Mouse (Mus musculus) right cerebral cortex, adult 18-20 months (tissue): ENCODE data around the gene 6030468B19Rik.
A peak's percentile ranks its signal among the peaks of the same experiment; 100 is the strongest.

ENCODE experiments used
- DNase-seq: peaks from one replicate; pipeline ENCODE4 v3.0.0; 2022; ENCODE audit warnings: mixed read lengths

The 6030468B19Rik gene

DNA sequence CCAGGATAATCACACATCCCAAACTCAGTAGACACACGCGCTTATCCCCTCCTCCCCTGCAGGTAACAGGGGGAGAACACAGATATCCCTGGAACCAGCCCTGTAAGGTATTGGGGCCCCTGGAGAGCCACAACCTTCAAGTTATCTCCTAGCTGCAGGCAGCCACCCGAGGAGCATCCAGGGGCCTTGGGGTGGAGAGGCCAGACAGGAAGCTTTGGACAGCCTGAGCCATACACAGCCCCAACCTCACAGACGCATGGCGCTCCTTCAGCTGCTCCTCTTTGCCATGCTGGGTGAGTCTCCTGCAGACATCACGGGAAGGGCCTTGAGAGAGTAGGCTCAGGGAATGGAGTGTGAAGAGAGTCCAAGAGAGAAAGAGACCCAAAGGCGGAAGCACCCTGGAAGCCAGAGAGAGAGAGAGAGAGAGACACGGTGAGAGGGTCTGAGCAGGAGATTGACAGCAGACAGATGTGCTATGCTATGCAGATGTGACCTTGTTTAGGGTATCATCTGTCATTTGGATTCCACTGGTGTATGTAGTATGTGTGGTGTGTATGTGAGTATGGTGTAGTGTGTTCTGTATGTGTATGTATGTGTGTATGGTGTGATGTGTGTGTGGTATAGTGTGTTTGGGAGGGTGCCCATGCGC, at the start of gene 6030468B19Rik:
TSS of gene 6030468B19Rik (plus strand) at position 150 of the 649 bp plus-strand sequence.
- no peak for DNase-seq

GRCm38 (mm10) chr11:117748628-117749027, 48.8 kb upstream of the 6030468B19Rik start:
- no peak for DNase-seq

DNA sequence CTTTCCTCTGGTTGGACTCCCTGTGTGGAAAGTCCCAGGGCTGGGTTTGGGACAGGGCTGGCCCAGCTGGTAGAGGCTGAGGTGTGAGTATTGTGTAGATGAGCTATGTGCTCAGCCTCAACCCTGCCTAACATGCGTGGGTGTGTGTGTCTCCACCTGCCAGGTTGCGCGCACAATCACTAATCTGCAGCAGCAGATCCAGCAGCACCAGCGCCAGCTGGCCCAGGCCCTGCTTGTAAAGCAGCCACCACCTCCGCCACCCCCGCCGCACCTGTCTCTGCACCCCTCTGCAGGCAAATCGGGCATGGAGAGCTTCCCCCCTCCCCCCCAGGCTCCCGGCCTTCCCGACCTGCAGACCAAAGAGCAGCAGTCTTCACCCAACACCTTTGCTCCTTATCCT, 48.0 kb upstream of the 6030468B19Rik start:
- peak; percentile 88 for DNase-seq

- DNase-seq = peak; percentile 54
Observed at GRCm38 (mm10) chr11:117751544-117751943, 45.9 kb upstream of the 6030468B19Rik start.

DNA sequence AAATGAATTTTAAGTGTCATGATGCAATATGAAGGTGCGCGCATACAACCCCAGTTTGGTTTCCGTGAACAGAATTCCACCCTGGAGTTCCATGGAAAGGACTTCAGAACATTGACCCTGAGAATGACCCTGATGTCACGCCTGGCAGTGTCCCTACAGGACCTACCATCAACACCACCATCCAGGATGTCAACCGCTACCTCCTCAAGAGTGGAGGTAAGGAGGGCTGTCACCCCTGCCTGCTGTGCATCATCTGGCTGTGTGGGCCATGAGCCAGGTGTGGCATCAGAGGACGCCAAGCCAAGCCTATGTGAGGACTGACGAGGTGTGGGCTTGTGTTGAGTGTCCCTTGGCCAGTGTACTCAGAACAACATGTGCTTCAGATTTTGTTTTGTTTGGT, 41.6 kb upstream of the 6030468B19Rik start:
- DNase-seq = no peak

DNA sequence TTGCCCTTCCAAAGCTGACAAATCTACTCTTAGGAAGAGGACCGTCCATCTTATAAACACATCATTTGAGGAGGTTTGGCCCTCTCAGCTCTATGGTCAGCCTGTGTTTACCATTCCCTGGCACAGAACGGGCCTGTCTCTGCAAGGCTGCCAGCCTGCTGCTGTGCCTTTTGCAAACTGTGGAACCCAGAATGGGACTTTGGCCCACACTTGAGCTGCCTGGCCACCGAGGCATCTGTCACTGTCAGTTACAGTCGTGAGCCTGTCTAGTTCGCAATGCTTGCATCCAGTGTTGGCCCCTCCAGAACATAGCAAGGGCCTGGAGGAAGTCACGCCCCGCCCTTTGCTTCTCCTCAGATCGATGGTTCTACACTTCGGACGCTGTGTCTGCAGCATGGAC, 38.2 kb upstream of the 6030468B19Rik start:
- no peak for DNase-seq

- DNase-seq = no peak
Observed at GRCm38 (mm10) chr11:117760374-117761119, 36.9 kb upstream of the 6030468B19Rik start.

- no peak for DNase-seq
Observed at GRCm38 (mm10) chr11:117761801-117762200, 35.7 kb upstream of the 6030468B19Rik start.

DNA sequence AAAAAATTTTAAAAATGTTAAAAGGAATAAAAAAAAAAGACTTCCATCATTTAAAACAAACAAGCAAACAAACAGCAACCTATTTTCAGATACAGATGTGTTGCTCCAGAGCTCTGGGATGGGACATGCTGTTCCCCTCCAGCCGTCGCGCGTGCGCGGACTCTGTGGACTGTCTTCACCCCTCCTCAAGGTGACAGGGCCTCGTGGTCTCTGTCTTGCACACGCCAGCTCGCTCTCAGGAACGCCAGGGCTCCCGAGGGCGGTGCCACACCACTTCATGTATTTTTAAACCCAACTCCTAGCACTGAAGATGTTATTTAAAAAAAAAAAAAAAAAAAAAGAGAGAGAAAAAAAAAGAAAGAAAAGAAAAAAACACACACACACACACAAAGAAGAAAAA, 35.2 kb upstream of the 6030468B19Rik start:
- DNase-seq = no peak

DNA sequence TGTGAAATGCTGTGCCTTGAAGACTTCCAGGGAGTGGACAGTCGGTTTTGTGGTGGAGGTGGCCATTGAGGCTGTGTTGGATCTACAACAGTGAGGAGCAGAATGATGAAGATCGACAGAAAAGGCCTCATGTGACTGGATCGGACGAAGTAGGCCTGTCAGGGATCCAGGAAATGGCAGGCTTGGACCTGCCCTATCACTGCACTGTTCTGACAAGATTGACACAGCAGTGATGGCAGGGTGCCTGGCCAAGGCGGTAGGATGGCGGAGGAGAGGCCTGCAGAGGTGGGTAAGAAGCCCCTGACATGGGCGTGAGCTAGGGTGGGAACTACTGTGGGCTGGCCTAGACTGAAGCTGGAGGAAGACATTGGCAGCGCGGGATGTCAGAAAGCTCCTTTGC, 33.1 kb upstream of the 6030468B19Rik start:
- no peak for DNase-seq

GRCm38 (mm10) chr11:117765361-117765760, 32.1 kb upstream of the 6030468B19Rik start:
- no peak for DNase-seq

DNA sequence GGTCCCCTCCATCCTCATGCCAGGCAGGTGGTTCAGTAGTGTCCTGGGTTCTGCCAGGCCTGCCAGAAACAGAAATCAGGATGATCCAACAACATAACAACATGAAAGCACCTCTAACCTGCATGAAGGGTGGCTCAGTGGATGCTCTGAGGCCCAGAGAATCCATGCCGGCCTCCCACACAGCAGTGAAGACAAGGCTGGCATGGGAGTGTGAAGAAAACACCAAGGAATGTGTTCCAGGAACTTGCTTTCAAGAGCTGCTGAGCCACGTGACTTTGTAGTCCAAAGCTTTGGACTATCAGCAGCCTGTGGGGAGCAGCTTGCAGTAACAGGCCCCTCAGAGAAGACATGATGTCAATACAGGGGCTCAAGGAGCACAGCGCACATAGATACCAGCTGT, 31.2 kb upstream of the 6030468B19Rik start:
- peak; percentile 52 for DNase-seq

DNA sequence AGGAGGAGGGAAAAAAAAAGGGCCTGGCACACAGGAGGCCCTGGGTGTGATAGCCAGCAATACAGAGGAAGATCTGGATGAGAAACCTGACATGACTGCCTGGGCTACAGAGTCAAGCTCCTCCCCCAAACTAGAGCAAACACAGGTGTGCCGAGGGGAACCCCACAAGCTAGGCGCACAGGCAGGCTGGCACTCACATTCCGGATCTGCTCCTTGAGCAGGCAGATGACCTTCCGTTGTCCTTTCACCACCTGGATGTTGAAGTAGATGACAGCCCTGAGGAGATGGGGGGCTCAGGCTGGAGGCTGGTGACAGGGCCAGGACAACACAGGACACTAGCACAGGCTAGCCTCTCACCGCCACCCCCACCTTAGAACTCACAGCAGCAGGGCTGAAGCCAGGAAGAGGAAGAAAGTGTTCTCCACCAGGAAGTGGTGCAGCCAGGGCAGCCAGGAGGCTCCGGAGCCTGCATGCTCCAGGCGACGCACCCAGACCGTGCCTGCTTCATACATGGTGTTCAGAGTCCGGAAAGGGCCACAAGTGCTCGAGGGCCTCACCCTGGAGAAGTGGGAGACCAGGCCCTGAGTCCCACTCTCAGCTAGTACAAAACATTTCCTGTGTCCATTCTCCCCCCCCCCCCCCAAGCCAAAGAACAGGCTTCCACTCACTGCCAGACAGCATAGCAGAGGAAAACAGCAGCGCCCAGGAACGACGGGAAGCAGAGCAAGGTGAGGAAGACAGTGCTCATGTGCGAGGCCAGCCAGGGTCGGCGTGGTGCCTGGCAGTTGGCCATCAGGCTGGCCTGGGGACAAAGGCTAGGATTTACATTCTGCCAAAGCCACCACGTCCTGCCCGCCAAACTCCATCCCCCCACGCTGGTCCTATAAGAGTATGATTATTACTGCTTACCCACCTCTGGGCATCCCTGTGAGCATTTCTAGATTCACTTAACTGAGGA, 28.5 kb upstream of the 6030468B19Rik start:
- no peak for DNase-seq

DNA sequence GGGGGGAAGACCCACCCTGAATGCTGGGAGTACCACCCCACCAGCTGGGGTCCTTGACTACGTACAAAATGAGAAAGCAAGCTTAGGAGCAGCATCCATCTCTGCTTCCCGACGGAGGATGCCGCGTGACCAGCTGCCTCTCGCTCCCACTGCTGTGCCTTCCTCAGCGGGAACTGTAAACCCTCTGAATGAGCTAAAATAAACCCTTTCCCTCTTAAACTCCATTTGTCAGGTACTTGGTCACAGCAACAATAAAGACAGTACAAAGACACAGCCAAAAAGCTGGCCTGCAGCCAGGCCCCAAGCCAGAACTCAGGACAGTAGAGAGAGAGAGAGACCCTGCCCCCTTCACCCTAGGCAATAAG, 27.8 kb upstream of the 6030468B19Rik start:
- no peak for DNase-seq

GRCm38 (mm10) chr11:117770407-117770806, 27.1 kb upstream of the 6030468B19Rik start:
- DNase-seq = no peak

DNA sequence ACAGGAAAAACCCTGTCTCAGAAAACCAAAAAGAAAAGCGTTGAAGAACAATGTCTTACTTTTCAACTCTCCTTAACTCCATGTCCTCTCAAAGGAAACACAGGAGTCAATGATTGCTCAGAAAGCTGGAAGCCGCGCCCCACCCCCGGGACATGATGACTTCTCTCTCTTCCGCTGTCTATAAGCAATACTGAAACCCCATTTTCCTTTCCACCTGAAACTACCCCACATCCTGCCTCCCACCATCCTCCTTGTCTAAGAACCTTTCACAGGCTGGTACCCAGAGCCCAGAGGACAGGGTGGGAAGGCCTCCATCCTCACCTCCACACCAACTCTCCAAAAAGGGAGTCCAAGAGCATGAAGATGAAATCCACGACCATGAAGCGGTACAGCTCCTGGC, 25.1 kb upstream of the 6030468B19Rik start:
- no peak for DNase-seq

DNA sequence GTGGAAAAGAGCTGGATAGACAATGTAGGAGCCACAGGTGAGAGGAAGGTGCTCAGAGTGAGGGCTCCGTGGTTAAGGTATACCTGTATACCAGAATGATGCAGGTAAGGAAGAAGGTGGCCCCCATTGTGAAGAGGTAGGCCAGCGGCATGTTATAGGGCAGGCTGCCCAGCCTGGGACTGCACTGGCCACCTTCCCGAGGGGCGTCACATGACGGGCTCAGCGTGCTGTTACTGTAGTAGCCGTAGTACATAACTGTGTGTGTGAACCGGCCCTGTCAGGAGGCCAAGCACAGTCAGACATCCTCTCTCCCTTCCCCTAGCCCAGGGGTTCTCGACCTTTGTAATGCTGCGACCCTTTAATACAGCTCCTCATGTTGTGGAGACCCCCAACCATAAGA, 22.5 kb upstream of the 6030468B19Rik start:
- DNase-seq = no peak

- DNase-seq = no peak
Observed at GRCm38 (mm10) chr11:117775540-117775939, 21.9 kb upstream of the 6030468B19Rik start.

- DNase-seq = no peak
Observed at GRCm38 (mm10) chr11:117776085-117776792, 21.2 kb upstream of the 6030468B19Rik start.

GRCm38 (mm10) chr11:117777111-117777510, 20.3 kb upstream of the 6030468B19Rik start:
- no peak for DNase-seq

GRCm38 (mm10) chr11:117778031-117778430, 19.4 kb upstream of the 6030468B19Rik start:
- no peak for DNase-seq

DNA sequence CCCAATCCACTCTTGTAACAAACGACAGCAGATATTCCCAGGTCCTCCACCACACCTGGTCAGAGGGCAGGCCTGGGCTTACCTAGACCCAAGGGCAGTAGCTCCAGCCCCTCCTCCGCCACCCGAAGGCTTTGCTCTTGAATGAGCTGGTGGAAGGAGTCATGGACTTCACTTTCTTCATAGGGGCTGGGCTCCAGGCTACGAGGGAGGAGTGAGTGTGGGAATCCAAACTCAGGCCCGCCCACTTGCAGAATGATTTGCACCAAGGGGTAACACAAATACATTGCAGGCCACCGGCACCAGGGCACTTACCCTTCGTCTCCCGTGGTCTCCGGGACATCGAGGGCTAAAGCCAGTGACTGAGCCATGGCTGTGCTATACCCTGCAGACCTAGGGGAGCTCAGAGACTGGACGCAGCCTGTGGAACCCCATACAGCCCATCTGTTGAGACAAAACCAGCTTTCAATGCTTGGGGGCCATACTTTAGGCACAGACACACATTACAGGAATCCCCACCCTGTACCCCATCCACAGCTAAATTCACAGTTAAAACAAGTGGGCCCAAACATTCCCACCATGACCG, 18.5 kb upstream of the 6030468B19Rik start:
- no peak for DNase-seq
